Comparison of ENCODE assay signal across 7 mouse cellular contexts in genomic region chr11:63136205-63136604, GRCm38 (mm10). TPM values are rescaled to one million over a fixed set of nuclear protein-coding genes. Genes with fewer than 3 reads are reported as not detected.
A peak's percentile ranks its signal among the peaks of the same experiment; 100 is the strongest.
DNase-seq lines count a peak whose midpoint lies in the region; ATAC-seq and TF ChIP-seq lines count a peak whose summit lies in the region.

No protein-coding gene starts in this region.

- peaks cover 3% of the 10 kb centered on the region; the same call in 1 of the 2 replicates for H3K36me3 ChIP-seq in kidney, embryonic 14.5 days (ENCODE audit: control insufficient read depth, insufficient read depth, low read length)
- H3K36me3 ChIP-seq in forebrain, embryonic 10.5 days (replicated peaks) = no peaks in the 10 kb centered on the region

- TF ChIP-seq CTCF in olfactory bulb, adult 2 months (IDR thresholded peaks at IDR 0.05; ENCODE audit: insufficient read depth, low read depth, low read length) = no peak

- 77% methylated on average over 6 of the region's 6 CpGs for WGBS in kidney, embryonic 14.5 days
- 39% methylated on average over 6 of the region's 6 CpGs for WGBS in olfactory bulb, adult 2 months
- WGBS in forebrain, embryonic 10.5 days = 80% methylated on average over 6 of the region's 6 CpGs

- peaks cover 16% of the 10 kb centered on the region; the same call in 1 of the 2 replicates for H3K4me1 ChIP-seq in kidney, embryonic 14.5 days (ENCODE audit: control insufficient read depth, insufficient read depth, low read length)
- H3K4me1 ChIP-seq in olfactory bulb, adult 2 months (ENCODE audit: control insufficient read depth, insufficient read depth, low read length) = peaks cover 14% of the 10 kb centered on the region
- H3K4me1 ChIP-seq in forebrain, embryonic 10.5 days = peaks cover 34% of the 10 kb centered on the region

- peaks cover 17% of the 10 kb centered on the region for H3K27me3 ChIP-seq in kidney, embryonic 14.5 days (ENCODE audit: control insufficient read depth, insufficient read depth, low read length)
- peaks cover 50% of the 10 kb centered on the region for H3K27me3 ChIP-seq in forebrain, embryonic 10.5 days (ENCODE audit: poor library complexity, severe bottlenecking)

- H3K9ac ChIP-seq in kidney, embryonic 14.5 days (ENCODE audit: low read depth, low read length) = no peak overlapping the region

- no peak for ATAC-seq in kidney, embryonic 14.5 days (ENCODE audit: low FRiP score, low TSS enrichment)

- no peak overlapping the region for H3K4me3 ChIP-seq in kidney, embryonic 14.5 days (ENCODE audit: low read length)
- no peak overlapping the region for H3K4me3 ChIP-seq in olfactory bulb, adult 2 months (ENCODE audit: insufficient read depth, low read depth, low read length)
- H3K4me3 ChIP-seq in forebrain, embryonic 10.5 days = no peak overlapping the region

- H3K4me2 ChIP-seq in kidney, embryonic 14.5 days (replicated peaks; ENCODE audit: low read depth, low read length) = no peak overlapping the region

- peak overlapping the region; percentile 31; the same call in 1 of the 2 replicates for H3K27ac ChIP-seq in kidney, embryonic 14.5 days (ENCODE audit: low read depth, low read length)
- H3K27ac ChIP-seq in olfactory bulb, adult 2 months (ENCODE audit: insufficient read depth, low read depth, low read length) = peak overlapping the region; percentile 49
- no peak overlapping the region for H3K27ac ChIP-seq in forebrain, embryonic 10.5 days

- DNase-seq in ovary, postnatal 36 days (ENCODE audit: low spot score) = peak; percentile 28
- DNase-seq in ovary, adult 18-20 months (ENCODE audit: low spot score) = no peak
- DNase-seq in gastrocnemius, adult 8-10 months (ENCODE audit: low spot score in 2 of 2) = peak; percentile 37 to 38
- no peak for DNase-seq in forebrain, embryonic 10.5 days (ENCODE audit: extremely low spot score, low spot score)
- DNase-seq in cerebellum, adult 11 months = no peak

- H3K9me3 ChIP-seq in kidney, embryonic 14.5 days (ENCODE audit: control insufficient read depth, low read length) = no peaks in the 10 kb centered on the region
- no peaks in the 10 kb centered on the region for H3K9me3 ChIP-seq in forebrain, embryonic 10.5 days

- TF ChIP-seq POLR2A in olfactory bulb, adult 2 months (IDR thresholded peaks at IDR 0.05; ENCODE audit: insufficient read depth, low read depth, low read length) = no peak

RNA-seq across cellular contexts. Expression of gene Pmp22, which starts 7.4 kb away (rescaled TPM):
- total RNA-seq in gastrocnemius, adult 8-10 months (2022) = 10 to 100 TPM; 12.7 to 25.4 (median 23.4) TPM
- 59.6 and 68.1 TPM in 2 replicates for polyA plus RNA-seq in kidney, embryonic 14.5 days (2014; fragmentation: Nextera tagmentation; extraction: Ambion mirVana)
- not detected in 2 replicates for polyA plus RNA-seq in olfactory bulb, adult 2 months (2012; ENCODE audit: insufficient read depth, insufficient read length, low replicate concordance, missing spikeins)
- 12.9 and 15.6 TPM in 2 replicates for polyA plus RNA-seq in forebrain, embryonic 10.5 days (2016; fragmentation: Nextera tagmentation; extraction: Ambion mirVana)

Comparison
In these comparisons a context has a peak if more than half of its experiments do, and no peak if none do; other contexts are left out.
1. DNase-seq: peak in ovary, postnatal 36 days (single experiment) and gastrocnemius, adult 8-10 months (2 of 2); none in ovary, adult 18-20 months (single experiment), forebrain, embryonic 10.5 days (single experiment) and cerebellum, adult 11 months (single experiment).